Mouse (Mus musculus): ENCODE results near the gene Dpy30. TPM values are rescaled to one million over a fixed set of nuclear protein-coding genes. Genes with fewer than 3 reads are reported as not detected.

The Dpy30 gene
- total and polyA plus RNA-seq, 3 experiments: 121 to 192 TPM; not detected in 1

GRCm38 (mm10) chr17:74271541-74272268, 52.0 kb downstream of the Dpy30 start:
- Histone ChIP-seq H3K36me3 (ENCODE audit: control insufficient read depth in 1 of 2, insufficient read depth in 2 of 2, low read length in 2 of 2) (peaks cover 21 to 69% of the 10 kb centered on the region in 2 experiments), H3K4me1 (ENCODE audit: control insufficient read depth in 1 of 2, insufficient read depth in 2 of 2, low read length in 2 of 2) (peaks cover 39 to 42% of the 10 kb centered on the region in 2 experiments), H3K27ac (ENCODE audit: control insufficient read depth, low read depth, low read length) (peak overlapping the region; percentile 73), H3K79me2 (ENCODE audit: control insufficient read depth, insufficient read depth, low read length, poor library complexity) (peaks cover 58% of the 10 kb centered on the region), H3K27me3 (ENCODE audit: control insufficient read depth in 1 of 2, insufficient read depth in 2 of 2, low read length in 2 of 2) (no peaks in the 10 kb centered on the region), H3K9me3 (replicated peaks; ENCODE audit: insufficient read depth, low read length) (no peaks in the 10 kb centered on the region), H3K9ac (ENCODE audit: control insufficient read depth, low read depth, low read length, poor library complexity, severe bottlenecking) (no peak overlapping the region), H3K4me3 (ENCODE audit: control insufficient read depth in 1 of 2, insufficient read depth in 1 of 2, low read depth in 2 of 2, low read length in 2 of 2) (0 out of 4 replicates have a peak overlapping the region, but pooled peaks of 1 of the 2 experiments have one; percentile 9)
- DNase-seq (ENCODE audit: low read depth, low spot score): peak; percentile 87
- TF ChIP-seq USF2 (IDR thresholded peaks at IDR 0.05; ENCODE audit: borderline replicate concordance in 1 of 2, insufficient read depth in 1 of 2, low read depth in 1 of 2, low read length in 2 of 2) (no peak), MYC (IDR thresholded peaks at IDR 0.05; ENCODE audit: low read depth, low read length) (peak; percentile 82; the same call in 1 of the 2 replicates), SIN3A (IDR thresholded peaks at IDR 0.05; ENCODE audit: low read length) (0 out of 2 replicates have a peak, but pooled peaks have one; percentile 56), RCOR1 (IDR thresholded peaks at IDR 0.05; ENCODE audit: low read depth, low read length) (peak; percentile 53), UBTF (IDR thresholded peaks at IDR 0.05; ENCODE audit: borderline replicate concordance, insufficient read depth, low read depth, low read length) (no peak), ZKSCAN1 (IDR thresholded peaks at IDR 0.05; ENCODE audit: low read depth, low read length) (no peak), NRF1 (IDR thresholded peaks at IDR 0.05; ENCODE audit: insufficient read depth, low read depth, low read length, poor library complexity, severe bottlenecking) (no peak), TCF12 (IDR thresholded peaks at IDR 0.05; ENCODE audit: low read depth, low read length) (peak; percentile 71), ZMIZ1 (IDR thresholded peaks at IDR 0.05; ENCODE audit: low read depth, low read length) (no peak), MEF2A (IDR thresholded peaks at IDR 0.05; ENCODE audit: extremely low read depth, insufficient replicate concordance, low read depth, low read length, poor library complexity, severe bottlenecking) (no peak), ETS1 (IDR thresholded peaks at IDR 0.05; ENCODE audit: low read depth, low read length) (peak; percentile 61), TBP (IDR thresholded peaks at IDR 0.05; ENCODE audit: low read depth, low read length) (no peak), POLR2AphosphoS2 (IDR thresholded peaks at IDR 0.05; ENCODE audit: low read length) (no peak), TAL1 (IDR thresholded peaks at IDR 0.05; ENCODE audit: low read length) (no peak; the same call in 1 of the 2 replicates), NELFE (IDR thresholded peaks at IDR 0.05; ENCODE audit: low read depth, low read length) (no peak), JUND (IDR thresholded peaks at IDR 0.05; ENCODE audit: low read depth, low read length) (no peak), E2F4 (IDR thresholded peaks at IDR 0.05; ENCODE audit: borderline replicate concordance, low read depth, low read length) (no peak), ZC3H11A (IDR thresholded peaks at IDR 0.05; ENCODE audit: low read depth, low read length) (peak; percentile 1; the same call in 1 of the 2 replicates), ELF1 (IDR thresholded peaks at IDR 0.05; ENCODE audit: low read depth, low read length) (no peak), ZNF384 (IDR thresholded peaks at IDR 0.05; ENCODE audit: low read depth, low read length) (peak; percentile 69), MAX (IDR thresholded peaks at IDR 0.05; ENCODE audit: low read length) (peak; percentile 69), GABPA (IDR thresholded peaks at IDR 0.05; ENCODE audit: low read depth, low read length) (no peak), KAT2A (conservative IDR thresholded peaks at IDR 0.05; ENCODE audit: low read depth, low read length) (no peak), SMC3 (IDR thresholded peaks at IDR 0.05; ENCODE audit: low read depth, low read length) (no peak), BHLHE40 (IDR thresholded peaks at IDR 0.05; ENCODE audit: borderline replicate concordance, low read depth, low read length) (peak; percentile 10; the same call in 1 of the 2 replicates), CHD1 (IDR thresholded peaks at IDR 0.05; ENCODE audit: low read depth, low read length) (no peak), POLR2AphosphoS5 (IDR thresholded peaks at IDR 0.05; ENCODE audit: borderline replicate concordance, low read depth, low read length) (no peak), MAFK (IDR thresholded peaks at IDR 0.05; ENCODE audit: borderline replicate concordance, low read depth, low read length) (no peak), MYB (IDR thresholded peaks at IDR 0.05; ENCODE audit: low read depth, low read length) (peak; percentile 51; the same call in 1 of the 2 replicates), USF1 (IDR thresholded peaks at IDR 0.05; ENCODE audit: low read depth, low read length) (no peak), CTCF (IDR thresholded peaks at IDR 0.05 in 2 of 3, conservative IDR thresholded peaks at IDR 0.05 in 1 of 3; ENCODE audit: control insufficient read depth in 1 of 3, insufficient read depth in 1 of 3, low read depth in 2 of 3, low read length in 3 of 3, poor library complexity in 1 of 3, severe bottlenecking in 1 of 3) (no peak), CHD2 (IDR thresholded peaks at IDR 0.05; ENCODE audit: low read length) (no peak), POLR2A (IDR thresholded peaks at IDR 0.05; ENCODE audit: control insufficient read depth in 1 of 2, insufficient read depth in 1 of 2, low read depth in 1 of 2, low read length in 2 of 2, poor library complexity in 1 of 2) (no peak), HCFC1 (IDR thresholded peaks at IDR 0.05; ENCODE audit: low read depth, low read length) (0 out of 2 replicates have a peak, but pooled peaks have one; percentile 15), MXI1 (IDR thresholded peaks at IDR 0.05; ENCODE audit: low read depth, low read length) (peak; percentile 78; the same call in 1 of the 2 replicates), MAZ (IDR thresholded peaks at IDR 0.05; ENCODE audit: low read depth, low read length) (no peak)
